Mouse (Mus musculus): ENCODE results near the gene Cdkn1b. TPM values are rescaled to one million over a fixed set of nuclear protein-coding genes. Genes with fewer than 3 reads are reported as not detected.

The Cdkn1b gene
- polyA plus RNA-seq, 1 experiment from 2014 or later, result 18.4 TPM

DNA sequence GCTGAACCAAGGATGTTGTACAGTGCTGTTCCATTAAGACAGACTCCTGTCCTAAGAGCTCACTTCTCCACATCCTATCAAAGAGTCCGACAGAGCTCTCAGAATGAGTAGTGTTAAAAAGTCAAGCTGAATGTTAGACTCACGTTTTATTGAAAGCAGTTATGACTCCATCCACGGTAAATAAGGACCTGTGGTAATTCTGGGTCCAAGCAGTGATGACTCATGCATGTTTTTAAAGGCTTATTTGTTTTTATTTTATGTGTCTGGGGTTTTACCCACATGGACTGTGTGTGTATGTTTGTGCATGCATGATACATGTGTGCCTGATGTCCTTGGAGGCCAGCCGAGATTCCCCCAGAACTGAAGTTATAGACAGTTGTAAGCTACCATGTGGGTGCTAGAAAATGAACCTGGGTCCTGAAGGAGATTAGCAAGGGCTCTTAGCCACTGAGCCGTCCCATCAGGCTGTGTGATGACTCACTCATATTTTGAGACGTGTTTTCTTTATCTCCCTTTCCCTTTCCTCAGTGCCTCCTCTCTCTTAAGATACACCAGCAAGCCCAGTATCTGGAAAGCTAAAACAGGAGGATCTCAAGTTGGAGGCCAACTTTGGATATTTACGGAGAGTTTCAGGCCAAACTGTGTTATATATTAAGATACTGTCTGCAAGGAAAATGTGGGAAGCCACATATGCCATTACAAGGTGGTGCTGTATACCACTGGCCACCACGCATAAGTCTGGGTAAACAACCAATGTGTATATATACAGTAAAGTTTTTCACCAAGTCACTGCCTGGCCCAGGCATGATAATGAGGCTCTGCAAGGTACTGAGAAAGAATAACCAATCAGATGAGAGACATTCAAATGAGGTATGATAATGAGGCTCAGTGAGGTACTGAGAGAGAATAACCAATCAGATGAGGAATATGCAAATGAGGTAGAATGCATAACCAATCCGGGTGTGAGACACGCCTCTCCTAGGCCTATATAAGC, 16.0 kb upstream of the Cdkn1b start:
- no peak overlapping the region for H3K27ac ChIP-seq
- no peaks in the 10 kb centered on the region for H3K27me3 ChIP-seq
- no peak overlapping the region for H3K9ac ChIP-seq
- no peak overlapping the region for H3K4me3 ChIP-seq
- peaks cover 1% of the 10 kb centered on the region; the same call in 1 of the 2 replicates for H3K4me1 ChIP-seq (replicated peaks)
- H3K4me2 ChIP-seq, result no peak overlapping the region
- 83% methylated on average over 10 of the region's 10 CpGs for WGBS
- H3K36me3 ChIP-seq, result no peaks in the 10 kb centered on the region
- no peak for ATAC-seq (replicated peaks; ENCODE audit: insufficient number of reproducible peaks, insufficient read depth, low FRiP score, low read depth)
- no peaks in the 10 kb centered on the region for H3K9me3 ChIP-seq (replicated peaks)

DNA sequence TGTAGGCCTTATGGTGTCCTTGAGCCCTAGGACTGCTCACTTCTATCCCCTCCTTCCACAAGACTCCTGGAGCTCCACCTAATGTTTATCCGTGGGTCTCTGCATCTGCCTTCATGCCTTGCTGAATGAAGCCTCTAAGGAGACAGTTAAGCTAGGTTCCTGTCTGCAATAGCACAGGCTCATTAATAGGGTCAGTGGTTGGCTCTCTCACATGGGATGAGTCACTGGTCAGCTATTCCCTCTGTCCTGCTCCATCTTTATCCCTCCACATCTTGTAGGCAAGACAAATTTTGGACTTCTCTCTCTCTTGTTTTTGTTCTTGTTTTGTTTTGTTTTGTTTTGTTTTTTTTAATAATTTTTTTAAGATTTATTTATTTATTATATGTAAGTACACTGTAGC, 14.4 kb upstream of the Cdkn1b start:
- H3K9ac ChIP-seq, result no peak overlapping the region
- no peaks in the 10 kb centered on the region for H3K27me3 ChIP-seq
- H3K9me3 ChIP-seq (replicated peaks), result no peaks in the 10 kb centered on the region
- ATAC-seq (replicated peaks; ENCODE audit: insufficient number of reproducible peaks, insufficient read depth, low FRiP score, low read depth), result no peak
- no peak overlapping the region for H3K4me3 ChIP-seq
- no peaks in the 10 kb centered on the region for H3K4me1 ChIP-seq (replicated peaks)
- H3K4me2 ChIP-seq, result no peak overlapping the region
- WGBS, result 67% methylated on average over 1 of the region's 1 CpGs
- H3K27ac ChIP-seq, result no peak overlapping the region
- no peaks in the 10 kb centered on the region for H3K36me3 ChIP-seq

DNA sequence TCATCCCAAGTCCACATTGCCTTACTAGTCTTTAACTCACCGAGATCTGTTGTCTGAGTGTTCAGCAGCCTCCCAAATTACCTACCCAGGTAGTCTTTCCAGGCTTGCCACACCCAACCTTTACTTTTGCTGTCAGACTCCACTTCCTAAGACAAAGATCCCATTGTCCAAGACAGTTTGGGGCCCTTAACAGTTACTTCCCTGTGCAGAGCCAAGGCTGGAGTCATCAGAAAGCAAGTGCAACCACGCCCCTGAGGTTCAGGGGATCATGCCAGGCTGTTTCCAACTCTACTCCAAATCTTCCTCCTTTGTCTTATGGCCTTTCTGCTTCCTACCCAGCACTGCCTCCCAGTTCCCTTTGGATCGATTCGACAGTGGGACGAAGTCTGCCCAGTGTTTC, 5.7 kb upstream of the Cdkn1b start:
- H3K4me2 ChIP-seq, result no peak overlapping the region
- no peaks in the 10 kb centered on the region for H3K9me3 ChIP-seq (replicated peaks)
- 88% methylated on average over 5 of the region's 5 CpGs for WGBS
- no peak overlapping the region for H3K4me3 ChIP-seq
- H3K27me3 ChIP-seq, result no peaks in the 10 kb centered on the region
- H3K27ac ChIP-seq, result no peak overlapping the region
- peaks cover 17% of the 10 kb centered on the region for H3K4me1 ChIP-seq (replicated peaks)
- no peak overlapping the region for H3K9ac ChIP-seq
- no peak for ATAC-seq (replicated peaks; ENCODE audit: insufficient number of reproducible peaks, insufficient read depth, low FRiP score, low read depth)
- H3K36me3 ChIP-seq, result no peaks in the 10 kb centered on the region

GRCm38 (mm10) chr6:134916641-134917040, 3.6 kb upstream of the Cdkn1b start:
- Histone ChIP-seq H3K4me1 (replicated peaks) (peaks cover 20% of the 10 kb centered on the region), H3K36me3 (no peaks in the 10 kb centered on the region), H3K9me3 (replicated peaks) (no peaks in the 10 kb centered on the region), H3K27me3 (no peaks in the 10 kb centered on the region), H3K9ac (peak overlapping the region; percentile 63), H3K4me2 (peak overlapping the region; percentile 86), H3K27ac (peak overlapping the region; percentile 65), H3K4me3 (peak overlapping the region; percentile 58)
- under 1% methylated on average over 11 of the region's 11 CpGs for WGBS
- ATAC-seq (replicated peaks; ENCODE audit: insufficient number of reproducible peaks, insufficient read depth, low FRiP score, low read depth), result no peak

GRCm38 (mm10) chr6:134917087-134917486, 3.1 kb upstream of the Cdkn1b start:
- Histone ChIP-seq H3K27me3 (no peaks in the 10 kb centered on the region), H3K36me3 (no peaks in the 10 kb centered on the region), H3K4me1 (replicated peaks) (peaks cover 22% of the 10 kb centered on the region), H3K9me3 (replicated peaks) (no peaks in the 10 kb centered on the region), H3K27ac (peak overlapping the region; percentile 65), H3K4me2 (peak overlapping the region; percentile 86), H3K9ac (peak overlapping the region; percentile 63), H3K4me3 (peak overlapping the region; percentile 58)
- 2% methylated on average over 11 of the region's 11 CpGs for WGBS
- no peak for ATAC-seq (replicated peaks; ENCODE audit: insufficient number of reproducible peaks, insufficient read depth, low FRiP score, low read depth)

GRCm38 (mm10) chr6:134918769-134919168, 1.4 kb upstream of the Cdkn1b start:
- peaks cover 33% of the 10 kb centered on the region for H3K4me1 ChIP-seq (replicated peaks)
- H3K9ac ChIP-seq, result no peak overlapping the region; the same call in 1 of the 2 replicates
- no peak for ATAC-seq (replicated peaks; ENCODE audit: insufficient number of reproducible peaks, insufficient read depth, low FRiP score, low read depth)
- peak overlapping the region; percentile 95; the same call in 1 of the 2 replicates for H3K4me2 ChIP-seq
- H3K27me3 ChIP-seq, result no peaks in the 10 kb centered on the region
- peak overlapping the region; percentile 99 for H3K27ac ChIP-seq
- H3K4me3 ChIP-seq, result no peak overlapping the region
- H3K9me3 ChIP-seq (replicated peaks), result no peaks in the 10 kb centered on the region
- WGBS, result 94% methylated on average over 10 of the region's 10 CpGs
- peaks cover 4% of the 10 kb centered on the region; the same call in 1 of the 2 replicates for H3K36me3 ChIP-seq

- WGBS, result 4% methylated on average over 37 of the region's 37 CpGs
These were observed 551 bp upstream of the Cdkn1b start for GRCm38 (mm10) chr6:134919511-134920189.

DNA sequence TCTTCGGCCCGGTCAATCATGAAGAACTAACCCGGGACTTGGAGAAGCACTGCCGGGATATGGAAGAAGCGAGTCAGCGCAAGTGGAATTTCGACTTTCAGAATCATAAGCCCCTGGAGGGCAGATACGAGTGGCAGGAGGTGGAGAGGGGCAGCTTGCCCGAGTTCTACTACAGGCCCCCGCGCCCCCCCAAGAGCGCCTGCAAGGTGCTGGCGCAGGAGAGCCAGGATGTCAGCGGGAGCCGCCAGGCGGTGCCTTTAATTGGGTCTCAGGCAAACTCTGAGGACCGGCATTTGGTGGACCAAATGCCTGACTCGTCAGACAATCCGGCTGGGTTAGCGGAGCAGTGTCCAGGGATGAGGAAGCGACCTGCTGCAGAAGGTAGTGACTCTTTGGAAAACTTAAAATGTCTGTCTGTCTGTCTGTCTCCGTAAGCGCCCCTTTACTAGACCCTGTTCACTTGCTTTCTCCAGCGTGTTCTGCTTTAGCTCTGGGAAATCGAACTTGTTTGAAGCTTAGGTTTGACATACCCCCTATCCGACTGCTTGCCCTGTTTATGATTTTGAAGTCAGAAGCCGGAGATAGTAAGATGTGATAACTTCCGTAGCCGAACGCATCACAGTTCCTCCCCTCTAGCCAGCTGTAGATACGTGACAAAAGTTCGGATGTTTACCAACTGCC, 953 bp downstream of the Cdkn1b start:
- ATAC-seq (replicated peaks; ENCODE audit: insufficient number of reproducible peaks, insufficient read depth, low FRiP score, low read depth), result no peak

More at GRCm38 (mm10) chr6:134919511-134920189, 551 bp upstream of the Cdkn1b start:
- H3K9me3 ChIP-seq (replicated peaks), result no peaks in the 10 kb centered on the region
- ATAC-seq (replicated peaks; ENCODE audit: insufficient number of reproducible peaks, insufficient read depth, low FRiP score, low read depth), result 0 out of 2 replicates have a peak, but pooled peaks have one; percentile 0
- H3K4me3 ChIP-seq, result peak overlapping the region; percentile 75
- peak overlapping the region; percentile 95 for H3K4me2 ChIP-seq
- H3K4me1 ChIP-seq (replicated peaks), result peaks cover 38% of the 10 kb centered on the region
- H3K36me3 ChIP-seq, result peaks cover 6% of the 10 kb centered on the region; the same call in 1 of the 2 replicates
- H3K27me3 ChIP-seq, result no peaks in the 10 kb centered on the region
- peak overlapping the region; percentile 99 for H3K27ac ChIP-seq
- peak overlapping the region; percentile 82 for H3K9ac ChIP-seq

GRCm38 (mm10) chr6:134921695-134922510, 1.7 kb downstream of the Cdkn1b start:
- H3K27me3 ChIP-seq, result no peaks in the 10 kb centered on the region
- no peaks in the 10 kb centered on the region for H3K9me3 ChIP-seq (replicated peaks)
- 4% methylated on average over 20 of the region's 20 CpGs for WGBS
- no peak for ATAC-seq (replicated peaks; ENCODE audit: insufficient number of reproducible peaks, insufficient read depth, low FRiP score, low read depth)
- peaks cover 39% of the 10 kb centered on the region for H3K4me1 ChIP-seq (replicated peaks)
- H3K27ac ChIP-seq, result peak overlapping the region; percentile 99
- peak overlapping the region; percentile 95 for H3K4me2 ChIP-seq
- H3K4me3 ChIP-seq, result peak overlapping the region; percentile 75
- peaks cover 6% of the 10 kb centered on the region; the same call in 1 of the 2 replicates for H3K36me3 ChIP-seq
- H3K9ac ChIP-seq, result peak overlapping the region; percentile 82

More for the DNA sequence above, 953 bp downstream of the Cdkn1b start:
- WGBS, result under 1% methylated on average over 32 of the region's 32 CpGs
- peak overlapping the region; percentile 99 for H3K27ac ChIP-seq
- H3K4me2 ChIP-seq, result peak overlapping the region; percentile 95
- H3K36me3 ChIP-seq, result peaks cover 6% of the 10 kb centered on the region; the same call in 1 of the 2 replicates
- H3K4me1 ChIP-seq (replicated peaks), result peaks cover 40% of the 10 kb centered on the region
- H3K9ac ChIP-seq, result peak overlapping the region; percentile 82
- H3K9me3 ChIP-seq (replicated peaks), result no peaks in the 10 kb centered on the region
- H3K27me3 ChIP-seq, result no peaks in the 10 kb centered on the region
- peak overlapping the region; percentile 75 for H3K4me3 ChIP-seq

- H3K27me3 ChIP-seq, result no peaks in the 10 kb centered on the region
- H3K4me2 ChIP-seq, result peak overlapping the region; percentile 95
- H3K27ac ChIP-seq, result no peak overlapping the region
- no peak for ATAC-seq (replicated peaks; ENCODE audit: insufficient number of reproducible peaks, insufficient read depth, low FRiP score, low read depth)
- H3K4me1 ChIP-seq (replicated peaks), result peaks cover 40% of the 10 kb centered on the region
- peak overlapping the region; percentile 82 for H3K9ac ChIP-seq
- H3K36me3 ChIP-seq, result peaks cover 6% of the 10 kb centered on the region; the same call in 1 of the 2 replicates
- WGBS, result 24% methylated on average over 9 of the region's 9 CpGs
- no peaks in the 10 kb centered on the region for H3K9me3 ChIP-seq (replicated peaks)
- H3K4me3 ChIP-seq, result peak overlapping the region; percentile 75
These were observed 2.5 kb downstream of the Cdkn1b start for GRCm38 (mm10) chr6:134922511-134923195.
